Comparison of ENCODE assay signal across 15 mouse cellular contexts in the genomic region with DNA sequence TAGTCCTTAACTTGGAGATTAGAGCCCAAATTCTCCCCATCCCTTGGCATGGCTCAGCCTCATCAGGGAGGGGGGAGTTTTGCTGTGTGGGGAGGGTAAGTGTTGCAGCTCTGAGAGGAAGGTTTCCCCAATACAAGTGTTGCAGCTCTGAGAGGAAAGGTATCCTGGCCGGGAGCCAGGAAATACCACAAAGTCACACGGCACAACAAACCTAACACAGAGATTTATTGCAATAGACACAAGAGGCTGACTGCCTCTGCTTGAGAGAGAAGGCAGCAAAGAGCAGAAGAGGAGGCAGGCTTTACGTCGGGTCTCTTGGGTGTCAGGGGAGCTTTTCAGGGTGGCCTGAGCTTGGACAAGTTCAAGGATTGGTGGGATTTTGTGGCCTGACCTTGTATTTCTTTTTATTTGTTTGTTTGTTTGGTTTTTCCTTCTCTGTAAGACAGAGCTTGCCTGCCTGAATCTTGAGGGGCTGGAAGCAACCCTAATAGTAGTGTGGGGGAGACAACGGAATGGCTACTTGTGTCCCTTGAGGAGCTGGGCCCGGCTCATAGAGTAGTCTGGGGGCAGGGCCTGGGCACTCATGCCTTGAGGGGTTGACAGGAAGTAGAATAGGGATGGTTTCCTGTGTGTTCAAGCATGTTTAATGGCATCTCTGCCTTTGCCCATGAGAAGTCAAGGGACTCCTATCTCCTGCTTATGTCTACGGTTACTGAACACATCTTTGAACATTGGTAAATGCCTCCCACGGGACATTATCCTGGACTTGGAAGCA.
A peak's percentile ranks its signal among the peaks of the same experiment; 100 is the strongest.
DNase-seq lines count a peak whose midpoint lies in the region; ATAC-seq lines count a peak whose summit lies in the region.
"Had no signal": no experiment of that assay in that cellular context is flagged by ENCODE, and none has a peak within 500 bp of the region (broad histone marks: within the 10 kb centered on the region; RNA-seq: fewer than 3 reads in every experiment).

No protein-coding gene starts in this region.

- peaks cover 16% of the 10 kb centered on the region for H3K4me1 ChIP-seq in kidney, embryonic 15.5 days
- H3K4me1 ChIP-seq in hindbrain, embryonic 12.5 days: no peaks in the 10 kb centered on the region

- peak; percentile 89 for ATAC-seq in kidney, embryonic 15.5 days (replicated peaks; ENCODE audit: low FRiP score)
- ATAC-seq in hindbrain, embryonic 12.5 days (ENCODE audit: low FRiP score): no peak
- ATAC-seq in activated CD4-positive, CD25-positive, alpha-beta regulatory T cell, adult 4 months: no peak
- ATAC-seq: hindbrain, postnatal 0 days; midbrain, embryonic 16.5 days had no signal

- no peaks in the 10 kb centered on the region for H3K27me3 ChIP-seq in kidney, embryonic 15.5 days
- H3K27me3 ChIP-seq in hindbrain, embryonic 12.5 days: no peaks in the 10 kb centered on the region
- H3K27me3 ChIP-seq: CH12.LX; liver, embryonic 15.5 days had no signal

- H3K27ac ChIP-seq in kidney, embryonic 15.5 days: peak overlapping the region; percentile 76
- H3K27ac ChIP-seq in hindbrain, embryonic 12.5 days: no peak overlapping the region
- H3K27ac ChIP-seq: hindbrain, postnatal 0 days; left cerebral cortex, adult 2 months; liver, embryonic 15.5 days had no signal

- no peaks in the 10 kb centered on the region for H3K36me3 ChIP-seq in kidney, embryonic 15.5 days
- no peaks in the 10 kb centered on the region for H3K36me3 ChIP-seq in hindbrain, embryonic 12.5 days
- H3K36me3 ChIP-seq: liver, embryonic 15.5 days had no signal

- peak; percentile 29 to 40 for DNase-seq in lung, adult 18-20 months
- no peak for DNase-seq in lung, postnatal 25 days (ENCODE audit: low spot score)
- peak; percentile 40 for DNase-seq in T-cell, adult 2 months (ENCODE audit: low spot score)
- peak; percentile 67 for DNase-seq in naive thymus-derived CD4-positive, alpha-beta T cell, adult 2 months (ENCODE audit: low read depth)
- no peak for DNase-seq in left cerebral cortex, postnatal 36 days (ENCODE audit: low spot score in 2 of 2)
- DNase-seq: cerebellum, postnatal 14 days had no signal

- 12% methylated on average over 8 of the region's 8 CpGs for WGBS in kidney, embryonic 15.5 days
- 79% methylated on average over 8 of the region's 8 CpGs for WGBS in hindbrain, embryonic 12.5 days

- intact Hi-C loops in left cerebral cortex, postnatal 36 days (cut with DNase I): no loop called here

- H3K9ac ChIP-seq in kidney, embryonic 15.5 days: no peak overlapping the region
- H3K9ac ChIP-seq in hindbrain, embryonic 12.5 days: no peak overlapping the region
- H3K9ac ChIP-seq: liver, embryonic 15.5 days had no signal

- no peak overlapping the region for H3K4me2 ChIP-seq in kidney, embryonic 15.5 days
- H3K4me2 ChIP-seq in hindbrain, embryonic 12.5 days (replicated peaks): no peak overlapping the region
- H3K4me2 ChIP-seq: heart, embryonic 11.5 days; liver, embryonic 15.5 days had no signal

- H3K4me3 ChIP-seq in kidney, embryonic 15.5 days (replicated peaks): no peak overlapping the region
- H3K4me3 ChIP-seq in hindbrain, embryonic 12.5 days: no peak overlapping the region
- H3K4me3 ChIP-seq: left cerebral cortex, adult 2 months; liver, embryonic 15.5 days had no signal

- no peaks in the 10 kb centered on the region for H3K9me3 ChIP-seq in kidney, embryonic 15.5 days (replicated peaks)
- H3K9me3 ChIP-seq in hindbrain, embryonic 12.5 days (replicated peaks): no peaks in the 10 kb centered on the region
- H3K9me3 ChIP-seq: liver, embryonic 15.5 days had no signal

Comparison
In these comparisons a context has a peak if more than half of its experiments do, and no peak if none do; other contexts are left out.
1. DNase-seq: peak in lung, adult 18-20 months (2 of 2), T-cell, adult 2 months (single experiment) and naive thymus-derived CD4-positive, alpha-beta T cell, adult 2 months (single experiment); none in lung, postnatal 25 days (single experiment) and left cerebral cortex, postnatal 36 days (0 of 2).